Mouse (Mus musculus): ENCODE results near the gene Map3k21.

- no peak for TF ChIP-seq CTCF (IDR thresholded peaks at IDR 0.05; ENCODE audit: control insufficient read depth, insufficient read depth, insufficient replicate concordance, low read depth, low read length)
- no peak for TF ChIP-seq POLR2A (IDR thresholded peaks at IDR 0.05; ENCODE audit: control insufficient read depth, low read depth, low read length)
Observed at GRCm38 (mm10) chr8:125869739-125870138, 40.5 kb upstream of the Map3k21 start.
